Mouse (Mus musculus): Measurements from ENCODE around the gene Cd79b. TPM values are rescaled to one million over a fixed set of nuclear protein-coding genes. Genes with fewer than 3 reads are reported as not detected.
"Not testable (repeated sequence)": the region's sequence is repeated elsewhere in the genome, so short reads cannot be mapped to it uniquely, and the experiment has no call there.

Gene Cd79b
- total RNA-seq (2021): 1 to 10 TPM; 1.8 to 2.0 TPM
- long read RNA-seq, experiment 1, partial matches to known transcripts: 0 of 1 reads
- long read RNA-seq, experiment 1, other reads (novel, unspliced or antisense): 0 of 1 reads
- long read RNA-seq, experiment 2, partial matches to known transcripts: 1 of 1 reads
- long read RNA-seq, experiment 2, other reads (novel, unspliced or antisense): 0 of 1 reads

DNA sequence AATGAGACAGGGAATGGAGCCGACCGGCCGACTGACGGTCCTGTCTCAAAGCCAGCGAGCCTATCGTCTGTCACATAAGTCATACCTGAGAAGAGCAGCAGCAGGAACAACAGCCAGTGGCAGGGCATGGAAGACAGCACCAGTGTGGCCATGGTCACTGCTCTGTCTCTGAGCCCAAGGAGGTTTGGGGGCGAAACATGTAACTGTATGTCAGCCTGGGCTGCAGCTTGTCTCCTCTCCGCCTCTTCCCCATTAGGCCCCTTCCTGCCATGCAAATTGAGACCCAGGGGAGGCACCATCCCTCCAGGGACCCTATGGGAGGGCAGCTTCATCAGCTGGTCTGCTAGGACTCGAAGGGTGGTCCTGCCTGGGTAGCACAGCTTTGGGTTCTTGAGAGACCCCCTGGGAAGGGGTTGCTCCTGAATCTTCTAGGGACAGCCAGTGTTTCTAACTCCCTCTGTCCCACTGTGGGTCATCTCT is at the start of gene Cd79b:
Cd79b (minus strand) TSS at position 430 of the 480 bp plus-strand sequence.
- intact Hi-C loops (cut with DNase I): no loop called here
- no peak for DNase-seq

DNA sequence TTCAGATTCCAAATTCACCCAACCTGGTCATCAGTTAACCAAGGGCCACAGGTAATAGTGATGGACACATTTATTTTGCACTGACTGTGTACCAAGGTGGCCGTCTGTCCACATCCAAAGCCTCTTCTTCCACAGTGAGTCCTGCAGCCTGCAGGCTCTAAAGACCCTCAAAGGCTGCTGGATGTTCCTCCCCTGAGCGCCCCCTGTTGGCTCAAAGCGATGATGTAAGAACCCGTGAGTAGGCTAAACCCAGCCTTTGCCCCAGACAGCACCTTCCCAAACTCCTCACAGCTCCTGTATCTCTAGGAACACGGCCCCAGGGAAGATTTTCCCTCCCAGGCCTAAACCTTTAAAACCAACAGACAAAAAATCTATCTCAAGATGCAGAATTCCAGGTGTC is 44.8 kb upstream of the Cd79b start:
- intact Hi-C loops (cut with DNase I): no loop called here
- no peak for DNase-seq

- no peak for DNase-seq
- intact Hi-C loops (cut with DNase I): loop anchor here (2.0 kb wide), 1 partner anchor 17 kb away; no protein-coding TSS in a partner anchor
These were observed 41.0 kb upstream of the Cd79b start for GRCm38 (mm10) chr11:106355382-106356128.

DNA sequence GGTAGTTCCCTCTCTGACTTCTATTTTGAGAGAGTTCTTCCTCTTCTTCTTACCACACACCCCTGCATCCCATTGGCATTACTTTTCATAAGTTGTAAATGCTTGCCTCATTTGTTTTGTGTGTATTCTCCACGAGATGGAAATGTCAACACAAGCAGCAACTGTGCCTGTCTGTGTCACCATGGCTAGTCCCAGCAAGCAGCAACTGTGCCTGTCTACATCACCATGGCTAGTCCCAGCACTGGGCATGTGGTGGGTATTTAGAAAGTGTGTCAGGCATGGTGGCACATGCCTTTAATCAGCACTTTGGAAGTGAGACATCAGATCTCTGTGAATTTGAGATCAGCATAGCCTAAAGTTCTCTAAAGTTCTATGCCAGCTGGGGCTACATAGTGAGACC is 39.6 kb upstream of the Cd79b start:
- intact Hi-C loops (cut with DNase I): loop anchor here (2.0 kb wide), 1 partner anchor 15 kb away; no protein-coding TSS in a partner anchor

DNA sequence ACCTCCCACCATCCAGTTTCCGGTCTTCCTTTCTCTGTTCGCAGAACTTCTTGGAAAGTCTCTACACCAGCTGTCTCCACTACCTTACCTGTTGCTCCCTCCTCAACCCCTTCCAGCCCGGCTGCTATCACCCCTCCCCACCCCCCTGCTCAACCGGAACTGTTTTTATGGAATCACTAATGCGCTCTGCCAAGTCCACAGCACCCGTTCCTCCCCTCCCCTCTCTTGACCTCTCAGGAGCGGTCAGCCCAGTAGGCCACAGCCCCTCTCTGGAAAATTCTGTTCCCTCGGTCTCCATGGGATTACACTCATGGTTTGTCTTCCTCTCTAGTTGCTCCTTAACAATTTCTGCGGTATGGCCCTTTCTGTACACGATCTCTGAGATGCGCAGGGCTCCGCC is 38.6 kb upstream of the Cd79b start, which contains the start of gene Scn4a:
Scn4a (minus strand) TSS at position 101 of the 400 bp plus-strand sequence.
- intact Hi-C loops (cut with DNase I): no loop called here
- DNase-seq: no peak

More for the DNA sequence above, 39.6 kb upstream of the Cd79b start:
- DNase-seq: no peak

DNA sequence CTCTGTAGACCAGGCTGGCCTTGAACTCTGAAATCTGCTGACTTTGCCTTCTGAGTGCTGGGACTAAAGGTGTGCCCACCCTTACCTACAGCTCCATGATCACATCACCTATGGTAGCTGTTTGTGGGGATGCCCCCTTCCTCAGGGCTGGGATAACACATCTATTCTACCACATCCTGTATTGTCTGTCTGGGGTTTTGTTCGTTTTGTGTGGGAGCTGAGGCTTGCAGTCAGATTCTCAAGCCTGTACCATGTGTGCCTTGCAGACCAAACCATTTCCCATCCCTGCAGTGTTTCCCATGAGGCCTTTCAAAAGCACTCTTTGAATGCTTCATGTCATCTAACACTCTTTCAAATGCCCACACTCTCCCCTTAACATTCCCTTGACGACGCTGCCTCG is 37.4 kb upstream of the Cd79b start:
- DNase-seq: no peak
- intact Hi-C loops (cut with DNase I): no loop called here

DNA sequence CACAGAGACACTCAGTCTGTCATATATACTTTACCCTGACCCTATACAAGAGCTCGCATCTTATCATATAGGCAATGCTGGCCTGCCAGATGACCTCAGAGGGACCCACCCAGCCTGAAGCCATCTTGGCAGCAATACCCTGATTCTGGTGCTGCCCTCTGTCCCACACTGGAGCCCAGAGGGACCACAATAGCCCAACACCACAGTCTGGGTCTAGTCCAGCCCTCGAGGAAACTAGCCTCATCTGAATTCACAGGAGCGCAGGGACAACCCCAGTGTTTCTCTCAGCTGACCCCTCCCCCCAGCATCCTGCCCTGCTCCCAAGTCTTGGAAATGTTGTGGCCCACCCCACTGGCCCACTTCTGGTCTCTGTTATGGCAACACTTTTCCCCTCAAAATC is 36.7 kb upstream of the Cd79b start:
- no peak for DNase-seq
- intact Hi-C loops (cut with DNase I): no loop called here

- intact Hi-C loops (cut with DNase I): no loop called here
- no peak for DNase-seq
These were observed 36.3 kb upstream of the Cd79b start for GRCm38 (mm10) chr11:106350853-106351252.

DNA sequence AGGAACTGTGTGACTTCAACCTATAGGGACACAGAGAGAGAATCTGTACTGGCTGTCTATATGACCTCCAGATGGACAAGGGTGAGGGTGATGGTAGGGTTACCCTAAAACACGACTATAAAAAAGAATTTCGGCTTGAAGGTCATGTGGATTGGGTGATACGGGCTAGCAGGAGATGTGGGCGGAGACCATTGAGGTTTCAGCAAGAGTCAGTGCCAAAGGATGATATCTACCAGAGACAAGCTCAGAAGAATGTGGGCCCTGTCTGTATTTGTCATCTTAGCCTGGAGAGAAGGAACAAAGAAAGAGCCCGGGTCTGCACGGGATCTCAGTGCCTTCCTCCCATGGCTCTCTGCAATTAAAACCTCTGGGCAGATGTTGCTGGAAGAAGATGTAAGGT is 35.2 kb upstream of the Cd79b start:
- no peak for DNase-seq

GRCm38 (mm10) chr11:106344910-106345309 is 30.3 kb upstream of the Cd79b start:
- DNase-seq: no peak
- intact Hi-C loops (cut with DNase I): no loop called here

More for the DNA sequence above, 35.2 kb upstream of the Cd79b start:
- intact Hi-C loops (cut with DNase I): no loop called here

DNA sequence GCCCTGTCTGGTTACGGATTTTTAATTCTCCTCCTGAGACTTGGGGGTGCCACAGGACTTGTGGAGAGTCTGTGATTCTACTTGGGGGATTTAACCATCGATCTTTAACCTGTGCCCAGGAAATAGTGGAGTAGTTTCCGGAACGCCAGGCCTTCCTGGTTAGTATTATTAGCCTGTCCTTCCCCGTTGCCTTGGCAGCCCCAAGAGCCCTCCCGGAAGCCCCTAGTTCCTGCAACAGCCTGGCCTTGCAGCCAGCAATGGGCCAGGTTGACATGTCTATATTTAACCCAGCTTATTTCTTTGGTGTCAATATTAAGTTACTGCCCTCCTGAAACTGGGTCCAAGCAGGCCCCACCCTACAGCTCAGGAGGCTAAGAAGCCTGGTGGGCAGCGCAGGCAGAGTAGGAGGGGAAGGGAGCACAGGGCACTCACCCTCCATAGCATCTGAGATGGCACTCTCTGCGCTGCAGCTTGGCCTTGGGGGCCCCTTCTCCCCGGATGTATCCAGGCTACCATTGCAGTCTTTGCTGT is 26.5 kb upstream of the Cd79b start:
- intact Hi-C loops (cut with DNase I): no loop called here
- no peak for DNase-seq

GRCm38 (mm10) chr11:106339323-106339722 is 24.8 kb upstream of the Cd79b start:
- intact Hi-C loops (cut with DNase I): loop anchor here (2.0 kb wide), 1 partner anchor 15 kb away; no protein-coding TSS in a partner anchor
- DNase-seq: not testable (repeated sequence)

- no peak for DNase-seq
These were observed 24.3 kb upstream of the Cd79b start for GRCm38 (mm10) chr11:106338870-106339269.

GRCm38 (mm10) chr11:106338029-106338428 is 23.5 kb upstream of the Cd79b start:
- intact Hi-C loops (cut with DNase I): loop anchor here (2.0 kb wide), 1 partner anchor 17 kb away; no protein-coding TSS in a partner anchor
- DNase-seq: no peak

More at GRCm38 (mm10) chr11:106338870-106339269, 24.3 kb upstream of the Cd79b start:
- intact Hi-C loops (cut with DNase I): loop anchor here (2.0 kb wide), 1 partner anchor 16 kb away; no protein-coding TSS in a partner anchor

DNA sequence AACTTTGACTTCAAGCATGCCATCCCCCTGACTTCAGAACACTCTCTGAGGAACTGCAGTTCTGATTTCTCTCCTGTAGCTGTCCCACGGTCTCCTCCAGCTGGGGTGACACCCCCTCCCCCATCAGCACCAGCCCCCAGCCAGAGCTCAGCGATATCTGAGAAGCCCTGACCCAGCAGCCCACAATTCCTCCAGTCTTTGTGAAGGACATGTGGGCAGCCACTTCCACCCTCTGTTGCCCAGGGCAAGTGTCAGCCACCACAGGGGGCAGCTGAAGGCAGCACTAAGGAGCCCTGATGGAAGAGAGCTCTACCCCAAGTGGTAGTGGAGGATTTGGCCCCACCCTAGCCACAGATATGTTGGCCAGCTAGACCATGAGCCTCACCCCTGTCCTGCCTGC is 19.5 kb upstream of the Cd79b start:
- intact Hi-C loops (cut with DNase I): no loop called here
- no peak for DNase-seq

GRCm38 (mm10) chr11:106332458-106332857 is 17.9 kb upstream of the Cd79b start:
- intact Hi-C loops (cut with DNase I): no loop called here
- peak in 1 of 2 experiments; percentile 32 for DNase-seq

GRCm38 (mm10) chr11:106329682-106330081 is 15.1 kb upstream of the Cd79b start:
- intact Hi-C loops (cut with DNase I): loop anchor here (1.0 to 2.0 kb wide), 2 partner anchors 37 to 63 kb away; no protein-coding TSS in a partner anchor
- peak in 1 of 2 experiments; percentile 52 for DNase-seq

DNA sequence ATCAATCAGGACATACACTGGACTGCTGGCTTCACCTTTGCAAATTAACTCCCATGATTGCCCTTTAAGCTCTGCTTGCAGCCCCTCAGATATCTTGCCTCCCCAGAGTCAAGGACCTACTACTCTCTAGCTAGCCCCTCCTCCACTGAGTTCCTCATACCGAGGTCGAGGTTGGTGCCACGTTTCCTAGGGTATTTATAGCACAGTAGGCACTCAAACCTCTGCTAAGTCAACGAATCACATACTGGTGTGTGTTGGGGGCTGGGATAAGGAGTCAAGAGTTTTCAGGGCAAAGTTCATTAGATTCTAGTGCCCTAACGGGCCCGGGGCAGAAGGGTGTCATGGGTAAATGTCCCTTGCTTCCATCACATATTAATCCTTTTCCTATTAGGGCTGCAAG is 14.6 kb upstream of the Cd79b start:
- peak in 1 of 2 experiments; percentile 36 for DNase-seq
- intact Hi-C loops (cut with DNase I): loop anchor here (1.0 to 2.0 kb wide), 2 partner anchors 37 to 64 kb away; no protein-coding TSS in a partner anchor

- intact Hi-C loops (cut with DNase I): loop anchor here (2.0 kb wide), 1 partner anchor 64 kb away; no protein-coding TSS in a partner anchor
- DNase-seq: no peak
These were observed 14.0 kb upstream of the Cd79b start for GRCm38 (mm10) chr11:106328521-106328920.

DNA sequence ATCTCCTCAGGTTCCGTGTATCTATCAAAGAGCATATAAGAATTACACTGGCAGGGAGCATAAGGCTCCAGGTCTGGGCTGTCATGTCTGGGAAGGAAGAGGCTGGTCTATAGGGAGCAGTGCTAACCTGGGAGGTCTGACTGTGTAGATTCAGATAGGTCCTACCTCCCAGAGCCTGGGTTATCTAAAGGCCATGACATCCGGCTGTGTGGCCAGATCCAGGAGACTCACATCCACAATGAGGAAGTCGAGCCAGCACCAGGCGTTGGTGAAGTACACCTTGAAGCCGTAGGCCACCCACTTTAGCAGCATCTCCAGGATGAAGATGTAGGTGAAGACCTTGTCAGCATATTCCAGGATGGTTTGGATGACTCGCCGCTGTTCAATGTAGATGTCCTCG is 11.9 kb upstream of the Cd79b start:
- intact Hi-C loops (cut with DNase I): loop anchor here (2.0 kb wide), 1 partner anchor 70 kb away; the partner anchor contains the start of genes Ftsj3 and Psmc5
- DNase-seq: no peak
